Mouse (Mus musculus) embryonic facial prominence, embryonic 14.5 days (tissue): ENCODE results near the gene Sdc1. TPM values are rescaled to one million over a fixed set of nuclear protein-coding genes. Genes with fewer than 3 reads are reported as not detected.

Experiments used
- ATAC-seq: fragments of 200-750 bp; cut with Nextera tagmentation; 2 replicates; pipeline ENCODE4 v1.8.0; 2017; ENCODE audit warnings: low read depth, moderate number of reproducible peaks, moderate TSS enrichment
- DNase-seq: peaks from one replicate; pipeline ENCODE4 v3.0.0-alpha.2; 2015; ENCODE audit warnings: low spot score
- H3K27ac ChIP-seq: fragments of 300-500 bp; sonication (generic); replicated peaks from 2 replicates; pipeline ENCODE4 v1.5.1; 2014; ENCODE audit warnings: low read depth, mild to moderate bottlenecking, low read length, moderate library complexity
- H3K27me3 ChIP-seq: fragments of 300-500 bp; sonication (generic); replicated peaks from 2 replicates; pipeline ENCODE4 v1.6.1; 2014; ENCODE audit warnings: low read length; ENCODE audit not compliant: control insufficient read depth, insufficient read depth
- H3K36me3 ChIP-seq: fragments of 300-500 bp; sonication (generic); 2 replicates; pipeline ENCODE4 v1.6.1; 2014; ENCODE audit warnings: low read length, mixed read lengths; ENCODE audit not compliant: control insufficient read depth, insufficient read depth
- H3K4me1 ChIP-seq: fragments of 300-500 bp; sonication (generic); 2 replicates; pipeline ENCODE4 v1.6.1; 2014; ENCODE audit warnings: antibody characterized with exemption, low read length; ENCODE audit not compliant: control insufficient read depth, insufficient read depth
- H3K4me2 ChIP-seq: fragments of 300-500 bp; sonication (generic); 2 replicates; pipeline ENCODE4 v1.6.1; 2014; ENCODE audit warnings: low read depth, mild to moderate bottlenecking, low read length, moderate library complexity, mixed read lengths
- H3K4me3 ChIP-seq: fragments of 300-500 bp; sonication (generic); 2 replicates; pipeline ENCODE4 v1.5.1; 2014; ENCODE audit warnings: low read depth, mild to moderate bottlenecking, low read length
- H3K9ac ChIP-seq: fragments of 300-500 bp; sonication (generic); 2 replicates; pipeline ENCODE4 v1.6.1; 2014; ENCODE audit warnings: low read depth, mild to moderate bottlenecking, low read length, moderate library complexity, mixed read lengths
- H3K9me3 ChIP-seq: fragments of 300-500 bp; sonication (generic); 2 replicates; pipeline ENCODE4 v1.6.1; 2016; ENCODE audit warnings: low read length; ENCODE audit not compliant: control insufficient read depth
- WGBS: fragments of 180-500 bp; shearing (Covaris S2); extraction: QIAGEN DNeasy Blood & Tissue Kit; methylation state at CpG from one replicate; pipeline ENCODE4 v1.1.7; 2014; 5-methylcytosine and 5-hydroxymethylcytosine counted together
- polyA plus RNA-seq: library from polyadenylated mRNA; unstranded; fragments of >200 nt; fragmentation: Nextera tagmentation; extraction: Ambion mirVana; gene quantifications from 2 replicates; pipeline ENCODE4 v1.2.1, GENCODE M21; 2014

Gene Sdc1
- polyA plus RNA-seq, 1 experiment from 2014 or later = 113 TPM

GRCm38 (mm10) chr12:8786984-8787730 is 16.0 kb downstream of the Sdc1 start:
- 0 out of 2 replicates have a peak overlapping the region, but pooled peaks have one; percentile 44 for H3K27ac ChIP-seq
- no peaks in the 10 kb centered on the region for H3K9me3 ChIP-seq
- peaks cover 40% of the 10 kb centered on the region for H3K4me1 ChIP-seq
- H3K27me3 ChIP-seq = no peaks in the 10 kb centered on the region
- peaks cover 30% of the 10 kb centered on the region for H3K36me3 ChIP-seq
- DNase-seq (no peak), ATAC-seq (no peak)
- no peak overlapping the region for H3K9ac ChIP-seq
- H3K4me3 ChIP-seq = no peak overlapping the region
- 82% methylated on average over 12 of the region's 12 CpGs for WGBS
- no peak overlapping the region for H3K4me2 ChIP-seq

GRCm38 (mm10) chr12:8788469-8788868 is 17.3 kb downstream of the Sdc1 start:
- Histone ChIP-seq H3K4me1 (peaks cover 30% of the 10 kb centered on the region), H3K27ac (no peak overlapping the region), H3K27me3 (no peaks in the 10 kb centered on the region), H3K4me3 (no peak overlapping the region), H3K4me2 (no peak overlapping the region), H3K9ac (no peak overlapping the region), H3K36me3 (peaks cover 43% of the 10 kb centered on the region), H3K9me3 (no peaks in the 10 kb centered on the region)
- DNase-seq = no peak
- WGBS = 76% methylated on average over 3 of the region's 3 CpGs
- ATAC-seq = no peak

- ATAC-seq (no peak), DNase-seq (no peak)
- 94% methylated on average over 12 of the region's 12 CpGs for WGBS
Measured at GRCm38 (mm10) chr12:8790615-8791014, 19.5 kb downstream of the Sdc1 start.

GRCm38 (mm10) chr12:8793410-8794051 is 22.4 kb downstream of the Sdc1 start:
- 89% methylated on average over 2 of the region's 2 CpGs for WGBS
- DNase-seq = no peak

More at GRCm38 (mm10) chr12:8790615-8791014, 19.5 kb downstream of the Sdc1 start:
- Histone ChIP-seq H3K36me3 (peaks cover 64% of the 10 kb centered on the region), H3K4me3 (no peak overlapping the region), H3K27ac (no peak overlapping the region), H3K4me1 (peaks cover 11% of the 10 kb centered on the region), H3K9me3 (no peaks in the 10 kb centered on the region), H3K9ac (no peak overlapping the region), H3K4me2 (no peak overlapping the region), H3K27me3 (no peaks in the 10 kb centered on the region)

GRCm38 (mm10) chr12:8797936-8798335 is 26.8 kb downstream of the Sdc1 start:
- Histone ChIP-seq H3K36me3 (peaks cover 27% of the 10 kb centered on the region), H3K9ac (no peak overlapping the region), H3K27ac (peak overlapping the region; percentile 68), H3K4me2 (no peak overlapping the region), H3K27me3 (no peaks in the 10 kb centered on the region), H3K4me1 (peaks cover 19% of the 10 kb centered on the region), H3K9me3 (no peaks in the 10 kb centered on the region), H3K4me3 (no peak overlapping the region)
- WGBS = 60% methylated on average over 7 of the region's 7 CpGs
- DNase-seq (no peak), ATAC-seq (no peak)

More at GRCm38 (mm10) chr12:8793410-8794051, 22.4 kb downstream of the Sdc1 start:
- Histone ChIP-seq H3K27me3 (no peaks in the 10 kb centered on the region), H3K4me3 (no peak overlapping the region), H3K4me2 (no peak overlapping the region), H3K9ac (no peak overlapping the region), H3K27ac (no peak overlapping the region), H3K9me3 (no peaks in the 10 kb centered on the region), H3K36me3 (peaks cover 65% of the 10 kb centered on the region), H3K4me1 (peaks cover 11% of the 10 kb centered on the region)
- ATAC-seq = no peak

- peaks cover 23% of the 10 kb centered on the region for H3K4me1 ChIP-seq
- no peaks in the 10 kb centered on the region for H3K9me3 ChIP-seq
- ATAC-seq (peak; percentile 45; the same call in 1 of the 2 replicates), DNase-seq (peak; percentile 56)
- H3K4me2 ChIP-seq = no peak overlapping the region; the same call in 1 of the 2 replicates
- no peak overlapping the region for H3K4me3 ChIP-seq
- H3K27me3 ChIP-seq = no peaks in the 10 kb centered on the region
- WGBS = 32% methylated on average over 9 of the region's 9 CpGs
- H3K27ac ChIP-seq = peak overlapping the region; percentile 68
- peaks cover 21% of the 10 kb centered on the region for H3K36me3 ChIP-seq
- H3K9ac ChIP-seq = no peak overlapping the region
Measured at GRCm38 (mm10) chr12:8798486-8799020, 27.4 kb downstream of the Sdc1 start.

- H3K9ac ChIP-seq = no peak overlapping the region
- H3K27me3 ChIP-seq = no peaks in the 10 kb centered on the region
- no peaks in the 10 kb centered on the region for H3K9me3 ChIP-seq
- H3K4me1 ChIP-seq = peaks cover 19% of the 10 kb centered on the region
- H3K4me2 ChIP-seq = no peak overlapping the region
- ATAC-seq (0 out of 2 replicates have a peak, but pooled peaks have one; percentile 26), DNase-seq (no peak)
- H3K4me3 ChIP-seq = no peak overlapping the region
- WGBS = 19% methylated on average over 10 of the region's 10 CpGs
- no peaks in the 10 kb centered on the region for H3K36me3 ChIP-seq
- H3K27ac ChIP-seq = no peak overlapping the region
Measured at GRCm38 (mm10) chr12:8803421-8804076, 32.4 kb downstream of the Sdc1 start.

- WGBS = 76% methylated on average over 3 of the region's 3 CpGs
- no peaks in the 10 kb centered on the region for H3K9me3 ChIP-seq
- no peak overlapping the region for H3K9ac ChIP-seq
- H3K4me3 ChIP-seq = no peak overlapping the region
- H3K4me2 ChIP-seq = no peak overlapping the region
- DNase-seq (no peak), ATAC-seq (no peak)
- H3K27me3 ChIP-seq = no peaks in the 10 kb centered on the region
- no peak overlapping the region for H3K27ac ChIP-seq
- no peaks in the 10 kb centered on the region for H3K36me3 ChIP-seq
- H3K4me1 ChIP-seq = peaks cover 14% of the 10 kb centered on the region
Measured at GRCm38 (mm10) chr12:8804077-8804456, 32.9 kb downstream of the Sdc1 start.
